11 mouse cellular contexts compared by ENCODE assay signal in the genomic region with DNA sequence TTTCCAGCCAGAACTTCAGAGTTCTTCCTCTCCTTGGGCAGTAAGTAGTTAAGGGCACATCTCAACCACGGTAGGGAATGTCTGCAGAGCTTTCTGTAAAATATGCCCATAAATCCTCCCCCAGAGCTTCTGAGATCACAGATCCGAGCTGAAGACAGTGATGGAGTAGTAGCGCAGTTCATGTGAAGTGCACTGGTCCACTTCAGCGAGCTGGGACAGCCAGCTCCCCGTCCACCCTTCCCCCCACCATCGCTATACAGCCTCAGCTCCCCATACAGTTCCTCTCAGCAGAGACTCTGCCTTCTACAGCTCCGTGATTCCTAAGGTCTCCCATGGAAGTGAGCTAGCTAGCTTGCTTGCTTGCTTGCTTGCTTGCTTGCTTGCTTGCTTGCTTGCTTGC.
A peak's percentile ranks its signal among the peaks of the same experiment; 100 is the strongest.
DNase-seq lines count a peak whose midpoint lies in the region; ATAC-seq and TF ChIP-seq lines count a peak whose summit lies in the region.
"Had no signal": no experiment of that assay in that cellular context is flagged by ENCODE, and none has a peak within 500 bp of the region (broad histone marks: within the 10 kb centered on the region; RNA-seq: fewer than 3 reads in every experiment).

No protein-coding gene starts in this region.

- H3K36me3 ChIP-seq in hindbrain, embryonic 12.5 days: no peaks in the 10 kb centered on the region
- H3K36me3 ChIP-seq in hindbrain, embryonic 16.5 days (ENCODE audit: control insufficient read depth, insufficient read depth, low read length): no peaks in the 10 kb centered on the region
- no peaks in the 10 kb centered on the region for H3K36me3 ChIP-seq in lung, postnatal 0 days (ENCODE audit: insufficient read depth, low read length)
- H3K36me3 ChIP-seq in intestine, embryonic 15.5 days: no peaks in the 10 kb centered on the region
- H3K36me3 ChIP-seq in stomach, embryonic 16.5 days (ENCODE audit: control insufficient read depth, insufficient read depth, low read length): no peaks in the 10 kb centered on the region
- H3K36me3 ChIP-seq: forebrain, embryonic 12.5 days had no signal

- H3K4me2 ChIP-seq in hindbrain, embryonic 12.5 days (replicated peaks): no peak overlapping the region
- H3K4me2 ChIP-seq in hindbrain, embryonic 16.5 days (ENCODE audit: low read length): no peak overlapping the region
- no peak overlapping the region for H3K4me2 ChIP-seq in lung, postnatal 0 days (replicated peaks; ENCODE audit: low read depth, low read length)
- peak overlapping the region; percentile 28 for H3K4me2 ChIP-seq in intestine, embryonic 15.5 days (replicated peaks)
- peak overlapping the region; percentile 33 for H3K4me2 ChIP-seq in stomach, embryonic 16.5 days (ENCODE audit: low read depth, low read length)
- H3K4me2 ChIP-seq: forebrain, embryonic 12.5 days had no signal

- no peak for TF ChIP-seq CTCF in lung, postnatal 0 days (IDR thresholded peaks at IDR 0.05)
- no peak for TF ChIP-seq CTCF in layer of hippocampus, adult 2 months (conservative IDR thresholded peaks at IDR 0.05)

- no peak for TF ChIP-seq EP300 in lung, postnatal 0 days (IDR thresholded peaks at IDR 0.05)

- H3K4me3 ChIP-seq in hindbrain, embryonic 12.5 days: no peak overlapping the region
- H3K4me3 ChIP-seq in hindbrain, embryonic 16.5 days (ENCODE audit: low read length): no peak overlapping the region
- H3K4me3 ChIP-seq in lung, postnatal 0 days (ENCODE audit: low read depth, low read length): no peak overlapping the region
- H3K4me3 ChIP-seq in intestine, embryonic 15.5 days (replicated peaks): no peak overlapping the region
- H3K4me3 ChIP-seq in stomach, embryonic 16.5 days (replicated peaks; ENCODE audit: low read length): no peak overlapping the region
- H3K4me3 ChIP-seq in layer of hippocampus, adult 2 months: no peak overlapping the region
- H3K4me3 ChIP-seq: forebrain, embryonic 12.5 days had no signal

- no peak overlapping the region for H3K9ac ChIP-seq in hindbrain, embryonic 12.5 days
- H3K9ac ChIP-seq in hindbrain, embryonic 16.5 days (ENCODE audit: low read depth, low read length): no peak overlapping the region
- no peak overlapping the region for H3K9ac ChIP-seq in lung, postnatal 0 days (replicated peaks; ENCODE audit: low read depth)
- H3K9ac ChIP-seq in intestine, embryonic 15.5 days: no peak overlapping the region
- no peak overlapping the region; the same call in 1 of the 2 replicates for H3K9ac ChIP-seq in stomach, embryonic 16.5 days (ENCODE audit: low read length)
- H3K9ac ChIP-seq: forebrain, embryonic 12.5 days had no signal

- ATAC-seq in hindbrain, embryonic 12.5 days (ENCODE audit: low FRiP score): no peak
- no peak for ATAC-seq in hindbrain, embryonic 16.5 days
- ATAC-seq in lung, postnatal 0 days: peak; percentile 59
- peak; percentile 84 for ATAC-seq in intestine, embryonic 15.5 days
- ATAC-seq in stomach, embryonic 16.5 days (ENCODE audit: insufficient read depth, low FRiP score): peak; percentile 82

- no peak for DNase-seq in lung, postnatal 0 days (ENCODE audit: low spot score)
- no peak for DNase-seq in lung, postnatal 25 days (ENCODE audit: low spot score)
- no peak for DNase-seq in cerebellum, postnatal 4 days (ENCODE audit: low spot score in 2 of 2)
- no peak for DNase-seq in layer of hippocampus, adult 2 months (ENCODE audit: low spot score in 2 of 2)
- DNase-seq: cerebellum, adult 8-10 months; thymus, postnatal 36 days had no signal

- WGBS in hindbrain, embryonic 12.5 days: 45% methylated on average over 7 of the region's 7 CpGs
- 57% methylated on average over 7 of the region's 7 CpGs for WGBS in hindbrain, embryonic 16.5 days
- 13% methylated on average over 7 of the region's 7 CpGs for WGBS in lung, postnatal 0 days
- 13% methylated on average over 7 of the region's 7 CpGs for WGBS in intestine, embryonic 15.5 days
- 20% methylated on average over 7 of the region's 7 CpGs for WGBS in stomach, embryonic 16.5 days

- peaks cover 10% of the 10 kb centered on the region; the same call in 1 of the 2 replicates for H3K4me1 ChIP-seq in hindbrain, embryonic 12.5 days
- H3K4me1 ChIP-seq in hindbrain, embryonic 16.5 days (ENCODE audit: control insufficient read depth, insufficient read depth, low read depth, low read length): peaks cover 9% of the 10 kb centered on the region
- peaks cover 17% of the 10 kb centered on the region for H3K4me1 ChIP-seq in lung, postnatal 0 days (ENCODE audit: insufficient read depth, low read depth, low read length)
- H3K4me1 ChIP-seq in intestine, embryonic 15.5 days (replicated peaks): peaks cover 17% of the 10 kb centered on the region; the same call in 1 of the 2 replicates
- H3K4me1 ChIP-seq in stomach, embryonic 16.5 days (ENCODE audit: control insufficient read depth, insufficient read depth, low read length): peaks cover 41% of the 10 kb centered on the region

- no peaks in the 10 kb centered on the region for H3K9me3 ChIP-seq in hindbrain, embryonic 12.5 days (replicated peaks)
- H3K9me3 ChIP-seq in hindbrain, embryonic 16.5 days (ENCODE audit: control insufficient read depth, low read length): no peaks in the 10 kb centered on the region
- H3K9me3 ChIP-seq in lung, postnatal 0 days (ENCODE audit: low read length): no peaks in the 10 kb centered on the region
- H3K9me3 ChIP-seq in intestine, embryonic 15.5 days: no peaks in the 10 kb centered on the region
- no peaks in the 10 kb centered on the region for H3K9me3 ChIP-seq in stomach, embryonic 16.5 days (replicated peaks; ENCODE audit: control insufficient read depth, low read length)
- H3K9me3 ChIP-seq: forebrain, embryonic 12.5 days had no signal

- 0 out of 2 replicates have a peak overlapping the region, but pooled peaks have one; percentile 35 for H3K27ac ChIP-seq in hindbrain, embryonic 12.5 days
- H3K27ac ChIP-seq in hindbrain, embryonic 16.5 days (ENCODE audit: low read depth, low read length): no peak overlapping the region
- peak overlapping the region; percentile 63 for H3K27ac ChIP-seq in lung, postnatal 0 days (ENCODE audit: low read length)
- H3K27ac ChIP-seq in intestine, embryonic 15.5 days: peak overlapping the region; percentile 78
- H3K27ac ChIP-seq in stomach, embryonic 16.5 days (ENCODE audit: low read length): peak overlapping the region; percentile 76
- H3K27ac ChIP-seq in layer of hippocampus, adult 2 months: no peak overlapping the region
- H3K27ac ChIP-seq: forebrain, embryonic 12.5 days had no signal

- H3K27me3 ChIP-seq in hindbrain, embryonic 12.5 days: no peaks in the 10 kb centered on the region
- H3K27me3 ChIP-seq in hindbrain, embryonic 16.5 days (replicated peaks; ENCODE audit: control insufficient read depth, insufficient read depth, low read length): no peaks in the 10 kb centered on the region
- no peaks in the 10 kb centered on the region for H3K27me3 ChIP-seq in lung, postnatal 0 days (replicated peaks; ENCODE audit: insufficient read depth, low read length)
- no peaks in the 10 kb centered on the region for H3K27me3 ChIP-seq in intestine, embryonic 15.5 days (replicated peaks)
- H3K27me3 ChIP-seq in stomach, embryonic 16.5 days (ENCODE audit: control insufficient read depth, insufficient read depth, low read length): no peaks in the 10 kb centered on the region
- H3K27me3 ChIP-seq: forebrain, embryonic 12.5 days had no signal

Comparison
In these comparisons a context has a peak if more than half of its experiments do, and no peak if none do; other contexts are left out.
1. H3K27ac ChIP-seq: peak in hindbrain, embryonic 12.5 days (single experiment), lung, postnatal 0 days (single experiment), intestine, embryonic 15.5 days (single experiment) and stomach, embryonic 16.5 days (single experiment); none in hindbrain, embryonic 16.5 days (single experiment) and layer of hippocampus, adult 2 months (single experiment).
2. ATAC-seq: peak in lung, postnatal 0 days (single experiment), intestine, embryonic 15.5 days (single experiment) and stomach, embryonic 16.5 days (single experiment); none in hindbrain, embryonic 12.5 days (single experiment) and hindbrain, embryonic 16.5 days (single experiment).
3. H3K4me2 ChIP-seq: peak in intestine, embryonic 15.5 days (single experiment) and stomach, embryonic 16.5 days (single experiment); none in hindbrain, embryonic 12.5 days (single experiment), hindbrain, embryonic 16.5 days (single experiment) and lung, postnatal 0 days (single experiment).